Mouse (Mus musculus) G1E (cell line): ENCODE measurements around the gene Hat1.

Experiments
- CTCF ChIP-seq: IDR thresholded peaks from 2 replicates; pipeline ENCODE4 v1.5.1; 2012; ENCODE audit warnings: low read depth, low read length, inconsistent platforms, mixed read lengths
- GATA2 ChIP-seq: IDR thresholded peaks from 2 replicates; pipeline ENCODE4 v1.6.1; 2012; ENCODE audit warnings: low read depth, low read length, inconsistent platforms, borderline replicate concordance
- POLR2AphosphoS5 ChIP-seq: IDR thresholded peaks from 2 replicates; pipeline ENCODE4 v1.6.1; 2012; ENCODE audit warnings: low read depth, low read length, inconsistent platforms; ENCODE audit not compliant: insufficient replicate concordance
- TAL1 ChIP-seq: conservative IDR thresholded peaks from 2 replicates; pipeline ENCODE4 v1.6.1; 2012; ENCODE audit warnings: low read depth, low read length, inconsistent platforms, mixed read lengths

- TF ChIP-seq CTCF, result no peak
- TF ChIP-seq GATA2, result no peak
- no peak for TF ChIP-seq POLR2AphosphoS5
- TF ChIP-seq TAL1, result no peak
Observed at GRCm38 (mm10) chr2:71453161-71453916, 64.6 kb downstream of the Hat1 start, which contains the start of gene Metap1d.
